Mouse (Mus musculus): ENCODE results near the gene Tmem69. TPM values are rescaled to one million over a fixed set of nuclear protein-coding genes. Genes with fewer than 3 reads are reported as not detected.

The Tmem69 gene
- 27.5 TPM for polyA plus RNA-seq (2017; shearing (Covaris generic))

DNA sequence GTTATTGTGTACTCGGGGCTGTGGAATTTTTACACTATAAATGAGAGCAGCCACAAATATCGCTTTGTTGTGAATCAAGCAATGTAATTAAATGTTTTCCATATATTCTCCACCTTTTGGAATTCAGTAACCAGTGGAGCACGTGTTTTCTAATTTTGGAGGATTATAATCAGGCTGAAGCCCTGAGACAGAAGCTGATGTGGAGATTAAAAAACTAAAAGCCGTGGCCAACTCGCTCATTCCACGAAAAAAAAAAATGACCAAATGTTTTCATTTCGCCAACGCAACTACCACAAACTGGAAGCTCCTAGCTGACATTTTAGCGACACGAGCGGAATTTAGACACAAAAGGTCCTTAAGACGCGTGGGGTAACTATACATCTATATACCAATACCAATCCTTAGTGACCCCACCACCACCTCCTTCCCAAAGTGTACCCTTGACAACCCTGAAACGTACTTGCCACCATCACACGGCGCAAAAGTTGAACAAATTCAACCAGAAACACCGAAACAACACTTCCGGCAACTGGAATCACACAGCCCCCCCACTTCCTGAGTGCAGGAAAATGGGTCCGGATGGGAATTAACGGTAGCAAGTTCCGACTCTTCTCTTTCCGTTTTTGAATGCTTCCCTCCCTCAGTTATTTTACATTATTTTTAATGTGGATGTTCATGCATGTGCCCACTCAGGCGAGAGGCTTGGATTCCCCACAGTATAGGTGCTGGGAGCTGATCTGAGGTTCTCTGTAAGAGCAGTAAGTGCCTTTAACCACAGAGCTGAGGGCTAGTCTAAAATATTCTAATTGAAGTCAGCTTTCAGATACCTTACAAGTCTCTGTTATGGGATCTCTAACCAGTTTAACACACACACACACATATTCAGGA is at the start of gene Tmem69:
Gene Tmem69, minus strand, starts transcription at position 524 of the 888 bp plus-strand sequence.

DNA sequence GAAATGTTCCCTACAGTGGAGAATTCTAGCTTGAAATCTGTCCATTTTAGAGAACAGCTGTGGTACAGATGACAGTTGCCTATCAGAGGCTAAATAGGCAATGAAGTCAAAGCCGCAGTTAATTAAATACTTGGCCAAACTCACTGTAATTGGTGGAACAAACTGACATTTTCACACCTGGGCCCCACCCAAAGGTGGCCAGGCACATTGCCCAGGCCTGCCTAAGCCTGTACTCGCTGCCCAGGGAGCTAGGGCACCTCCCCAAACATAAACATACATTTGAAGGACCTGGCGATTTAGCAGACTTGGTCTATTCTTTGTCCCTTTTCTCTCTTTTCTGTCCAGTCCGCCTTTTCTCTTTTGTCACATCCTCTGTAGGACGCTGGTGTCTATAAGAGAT is 40.6 kb upstream of the Tmem69 start, which contains the start of gene Ccdc17:
Gene Ccdc17, plus strand, starts transcription at position 276 of the 400 bp plus-strand sequence.

DNA sequence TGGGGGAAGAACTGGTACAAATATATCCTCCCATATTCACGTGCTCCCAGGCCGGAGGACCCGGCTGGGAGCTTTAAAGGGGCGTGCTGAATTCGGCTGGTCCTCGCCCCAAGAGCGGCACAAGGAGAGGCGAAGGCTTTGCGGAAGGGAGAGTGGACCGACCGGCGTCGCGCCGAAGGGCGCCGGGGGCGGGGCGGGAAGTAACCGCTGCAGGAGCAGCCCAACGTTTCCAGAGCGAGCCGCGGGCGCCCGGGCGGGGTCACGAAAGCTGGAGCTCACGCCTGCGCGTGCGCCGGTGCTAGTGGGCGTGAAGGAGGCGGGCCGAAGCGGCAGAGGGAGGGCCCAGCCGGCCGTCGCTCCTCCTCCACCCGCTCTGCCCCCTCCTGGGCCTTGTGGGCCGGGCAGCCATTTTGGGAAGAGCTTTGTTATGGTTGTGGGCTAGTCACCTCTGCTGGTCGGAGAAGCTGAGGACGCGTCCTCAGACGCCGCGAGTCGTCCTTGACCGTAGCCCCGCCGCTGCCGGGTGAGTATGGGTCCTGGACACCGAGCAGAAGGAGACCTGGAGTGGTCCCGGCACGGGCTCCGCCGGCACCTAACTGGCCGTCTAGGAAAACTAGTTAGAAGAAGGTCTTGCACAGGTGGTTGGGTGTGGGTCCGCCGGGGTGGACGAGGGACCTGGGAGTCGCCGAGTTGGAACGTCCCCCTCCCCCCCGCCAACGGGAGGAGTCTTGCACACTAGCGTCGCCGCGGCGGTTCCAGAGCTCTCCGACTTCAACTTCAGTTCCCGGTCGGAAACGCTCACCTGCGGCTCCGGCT is 1.8 kb upstream of the Tmem69 start, which contains the start of gene Gpbp1l1:
Gene Gpbp1l1, plus strand, starts transcription at position 353 of the 816 bp plus-strand sequence.

DNA sequence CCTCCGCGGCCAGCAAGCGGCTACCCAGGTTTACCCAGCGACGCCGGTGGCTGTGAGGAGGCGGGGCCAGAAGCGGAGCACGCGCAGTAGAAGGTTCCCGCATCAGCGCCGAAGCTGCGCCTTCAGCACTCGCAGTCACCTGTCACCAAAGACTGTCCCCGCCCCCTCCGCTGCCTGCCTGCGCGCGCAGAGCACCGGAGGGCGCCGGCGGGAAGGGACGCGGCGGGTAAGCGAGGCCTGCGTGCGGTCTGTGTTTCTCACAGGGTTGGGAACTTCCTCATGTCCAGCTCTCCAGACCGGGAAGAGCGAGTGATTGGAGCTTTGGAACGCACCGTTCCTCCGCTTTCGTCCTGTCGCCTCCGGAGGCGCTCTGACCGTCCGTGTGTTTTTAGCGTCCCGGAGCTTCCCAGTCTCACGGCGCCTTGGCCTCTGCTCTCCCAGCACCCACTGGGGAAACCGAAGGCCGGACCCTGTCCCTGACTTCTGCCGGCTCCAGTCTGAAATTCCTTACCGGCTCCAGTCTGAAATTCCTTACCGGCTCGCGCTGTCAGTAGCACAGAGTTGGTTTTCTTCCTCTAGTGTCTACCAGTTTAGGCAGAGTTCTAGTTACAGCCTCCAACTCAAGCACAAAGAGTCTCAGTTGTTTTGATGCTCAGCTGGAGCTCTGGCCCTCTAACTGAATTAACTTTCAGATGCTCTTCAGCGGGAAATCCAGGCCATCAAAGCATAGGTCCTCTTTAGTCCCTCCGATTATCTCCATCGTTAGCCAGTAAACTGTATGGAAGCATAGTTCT is 48.1 kb downstream of the Tmem69 start, which contains the start of gene Ipp:
Gene Ipp, plus strand, starts transcription at position 125 of the 794 bp plus-strand sequence.

Other genes starting within 250 kb of the Tmem69 start
- 2.6 TPM for gene Mast2, start 91.8 kb downstream of the Tmem69 start, polyA plus RNA-seq (2017; shearing (Covaris generic))
- 21.1 TPM for gene Ipp, start 48.4 kb downstream of the Tmem69 start, polyA plus RNA-seq (2017; shearing (Covaris generic))
- 46.4 TPM for gene Gpbp1l1, start 1.7 kb upstream of the Tmem69 start, polyA plus RNA-seq (2017; shearing (Covaris generic))
- gene Ccdc17, start 40.7 kb upstream of the Tmem69 start, polyA plus RNA-seq (2017; shearing (Covaris generic)): 18.3 TPM
- gene Nasp, start 72.0 kb upstream of the Tmem69 start, polyA plus RNA-seq (2017; shearing (Covaris generic)): 50.9 TPM
- 361 TPM for gene Akr1a1, start 95.7 kb upstream of the Tmem69 start, polyA plus RNA-seq (2017; shearing (Covaris generic))
- 668 TPM for gene Prdx1, start 129.6 kb upstream of the Tmem69 start, polyA plus RNA-seq (2017; shearing (Covaris generic))
- 8.1 TPM for gene Mmachc, start 152.5 kb upstream of the Tmem69 start, polyA plus RNA-seq (2017; shearing (Covaris generic))
- gene Ccdc163, start 152.6 kb upstream of the Tmem69 start, polyA plus RNA-seq (2017; shearing (Covaris generic)): 20.8 TPM
- 11.4 TPM for gene Tesk2, start 165.0 kb upstream of the Tmem69 start, polyA plus RNA-seq (2017; shearing (Covaris generic))

Data from inflammation-experienced regulatory T-cells, adult 16 weeks (primary cell).